Mouse (Mus musculus) kidney, postnatal 0 days (tissue): ENCODE measurements around the gene Hc. TPM values are rescaled to one million over a fixed set of nuclear protein-coding genes. Genes with fewer than 3 reads are reported as not detected.

Experiments
- ATAC-seq: fragments of 200-750 bp; cut with Nextera tagmentation; replicated peaks from 2 replicates; pipeline ENCODE4 v1.8.0; 2017; ENCODE audit warnings: low read depth, moderate number of reproducible peaks, moderate TSS enrichment, moderate library complexity; ENCODE audit not compliant: low FRiP score
- DNase-seq: peaks from one replicate; pipeline ENCODE4 v3.0.0-alpha.2; 2016; ENCODE audit warnings: low spot score
- H3K27ac ChIP-seq: fragments of 300-500 bp; sonication (generic); 2 replicates; pipeline ENCODE4 v1.5.1; 2014; ENCODE audit warnings: mild to moderate bottlenecking
- H3K27me3 ChIP-seq: fragments of 300-500 bp; sonication (generic); 2 replicates; pipeline ENCODE4 v1.6.1; 2014; ENCODE audit warnings: low read length, mixed read lengths; ENCODE audit not compliant: insufficient read depth
- H3K36me3 ChIP-seq: fragments of 300-500 bp; sonication (generic); 2 replicates; pipeline ENCODE4 v1.6.1; 2014; ENCODE audit warnings: low read length, mixed read lengths; ENCODE audit not compliant: insufficient read depth
- H3K4me1 ChIP-seq: fragments of 300-500 bp; sonication (generic); replicated peaks from 2 replicates; pipeline ENCODE4 v1.6.1; 2014; ENCODE audit warnings: antibody characterized with exemption, low read length, mixed read lengths; ENCODE audit not compliant: insufficient read depth
- H3K4me2 ChIP-seq: fragments of 300-500 bp; sonication (generic); 2 replicates; pipeline ENCODE4 v1.6.1; 2014; ENCODE audit warnings: mild to moderate bottlenecking, low read length, moderate library complexity, mixed read lengths
- H3K4me3 ChIP-seq: fragments of 300-500 bp; sonication (generic); replicated peaks from 2 replicates; pipeline ENCODE4 v1.5.1; 2014; ENCODE audit warnings: low read depth, low read length
- H3K9ac ChIP-seq: fragments of 300-500 bp; sonication (generic); 2 replicates; pipeline ENCODE4 v1.6.1; 2014; ENCODE audit warnings: low read depth, low read length
- H3K9me3 ChIP-seq: fragments of 300-500 bp; sonication (generic); replicated peaks from 2 replicates; pipeline ENCODE4 v1.6.1; 2016; ENCODE audit warnings: low read length, inconsistent platforms, mixed read lengths
- CTCF ChIP-seq: IDR thresholded peaks from 2 replicates; pipeline ENCODE4 v1.5.1; 2016; ENCODE audit warnings: antibody characterized with exemption, low read depth, mild to moderate bottlenecking, moderate library complexity
- WGBS: fragments of 180-500 bp; shearing (Covaris S2); extraction: QIAGEN DNeasy Blood & Tissue Kit; methylation state at CpG from one replicate; pipeline ENCODE4 v1.1.7; 2014; 5-methylcytosine and 5-hydroxymethylcytosine counted together
- polyA plus RNA-seq: library from polyadenylated mRNA; unstranded; fragments of >200 nt; fragmentation: Nextera tagmentation; extraction: Ambion mirVana; gene quantifications from 2 replicates; pipeline ENCODE4 v1.2.1, GENCODE M21; 2015

The Hc gene
- polyA plus RNA-seq: 0.16 and 0.19 TPM in 2 replicates

- TF ChIP-seq CTCF: no peak
- Histone ChIP-seq H3K4me2 (no peak within 1 kb of the TSS), H3K4me3 (no peak within 1 kb of the TSS), H3K9ac (no peak within 1 kb of the TSS), H3K9me3 (no peaks in the 10 kb centered on the region), H3K27me3 (no peaks in the 10 kb centered on the region), H3K4me1 (no peaks in the 10 kb centered on the region), H3K36me3 (no peaks in the 10 kb centered on the region), H3K27ac (no peak within 1 kb of the TSS)
- WGBS: 60% methylated on average over 5 of the region's 5 CpGs
- no peak for ATAC-seq
- DNase-seq: no peak
Observed at GRCm38 (mm10) chr2:35061338-35061737, at the start of gene Hc. Hc (minus strand) TSS chr2:35061438.

- H3K9ac ChIP-seq: no peak overlapping the region
- no peak for TF ChIP-seq CTCF
- no peaks in the 10 kb centered on the region for H3K4me1 ChIP-seq
- peaks cover 5% of the 10 kb centered on the region; the same call in 1 of the 2 replicates for H3K36me3 ChIP-seq
- H3K9me3 ChIP-seq: no peaks in the 10 kb centered on the region
- no peak overlapping the region for H3K4me2 ChIP-seq
- 67% methylated on average over 2 of the region's 2 CpGs for WGBS
- H3K27me3 ChIP-seq: no peaks in the 10 kb centered on the region
- DNase-seq (no peak), ATAC-seq (no peak)
- no peak overlapping the region for H3K27ac ChIP-seq
- no peak overlapping the region for H3K4me3 ChIP-seq
Observed at GRCm38 (mm10) chr2:35110521-35110920, 49.3 kb upstream of the Hc start.

DNA sequence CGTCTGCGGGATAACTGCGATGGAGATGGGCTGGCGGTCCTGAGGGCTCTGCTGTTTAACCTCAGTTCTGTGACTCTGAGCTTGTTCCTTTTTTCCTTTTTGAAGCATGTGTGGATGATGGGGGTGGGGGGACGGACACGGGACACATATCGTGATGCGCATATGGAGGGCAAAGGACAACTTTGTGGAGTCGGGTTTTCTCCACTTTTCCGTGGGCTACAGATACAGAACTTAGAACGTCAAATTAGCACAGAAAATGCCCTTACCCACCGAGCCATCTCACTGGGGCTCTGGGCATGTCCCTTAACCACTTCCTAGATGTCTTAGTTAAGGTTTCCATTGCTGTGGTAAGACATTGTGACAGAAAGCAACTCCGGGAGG is 48.7 kb upstream of the Hc start:
- H3K4me1 ChIP-seq: no peaks in the 10 kb centered on the region
- no peaks in the 10 kb centered on the region for H3K9me3 ChIP-seq
- DNase-seq (no peak), ATAC-seq (no peak)
- TF ChIP-seq CTCF: no peak
- H3K36me3 ChIP-seq: no peaks in the 10 kb centered on the region
- H3K9ac ChIP-seq: peak overlapping the region; percentile 87
- H3K4me3 ChIP-seq: peak overlapping the region; percentile 87
- peak overlapping the region; percentile 92; the same call in 1 of the 2 replicates for H3K27ac ChIP-seq
- peak overlapping the region; percentile 77 for H3K4me2 ChIP-seq
- WGBS: 2% methylated on average over 13 of the region's 13 CpGs
- no peaks in the 10 kb centered on the region for H3K27me3 ChIP-seq

- H3K27ac ChIP-seq: peak within 1 kb of the TSS; percentile 92
- DNase-seq (peak; percentile 95), ATAC-seq (peak; percentile 94)
- under 1% methylated on average over 62 of the region's 62 CpGs for WGBS
- no peak for TF ChIP-seq CTCF
- H3K9me3 ChIP-seq: no peaks in the 10 kb centered on the region
- H3K4me1 ChIP-seq: no peaks in the 10 kb centered on the region
- H3K36me3 ChIP-seq: no peaks in the 10 kb centered on the region
- H3K4me2 ChIP-seq: peak within 1 kb of the TSS; percentile 77
- peak within 1 kb of the TSS; percentile 87 for H3K9ac ChIP-seq
- peak within 1 kb of the TSS; percentile 87 for H3K4me3 ChIP-seq
- no peaks in the 10 kb centered on the region for H3K27me3 ChIP-seq
Observed at GRCm38 (mm10) chr2:35109141-35109923, 48.1 kb upstream of the Hc start, which contains the start of gene Cntrl. Cntrl (plus strand) TSS chr2:35109492.

- DNase-seq: peak; percentile 83
- no peaks in the 10 kb centered on the region for H3K9me3 ChIP-seq
- H3K4me2 ChIP-seq: peak overlapping the region; percentile 77
- H3K27me3 ChIP-seq: no peaks in the 10 kb centered on the region
- 18% methylated on average over 3 of the region's 3 CpGs for WGBS
- no peaks in the 10 kb centered on the region for H3K4me1 ChIP-seq
- no peaks in the 10 kb centered on the region for H3K36me3 ChIP-seq
- H3K4me3 ChIP-seq: peak overlapping the region; percentile 87
- peak overlapping the region; percentile 87 for H3K9ac ChIP-seq
- peak; percentile 75 for TF ChIP-seq CTCF
- peak; percentile 15 for ATAC-seq
- H3K27ac ChIP-seq: peak overlapping the region; percentile 92
Observed at GRCm38 (mm10) chr2:35108712-35109111, 47.5 kb upstream of the Hc start.

- ATAC-seq (no peak), DNase-seq (peak; percentile 68)
- Histone ChIP-seq H3K27me3 (no peaks in the 10 kb centered on the region), H3K4me2 (no peak overlapping the region), H3K9me3 (no peaks in the 10 kb centered on the region), H3K4me1 (no peaks in the 10 kb centered on the region), H3K36me3 (no peaks in the 10 kb centered on the region), H3K4me3 (no peak overlapping the region), H3K27ac (no peak overlapping the region), H3K9ac (no peak overlapping the region)
- peak; percentile 63 for TF ChIP-seq CTCF
- WGBS: 61% methylated on average over 5 of the region's 5 CpGs
Observed at GRCm38 (mm10) chr2:35107984-35108635, 46.9 kb upstream of the Hc start.
